Mouse (Mus musculus) spleen, adult 2 months (tissue): ENCODE measurements around the gene Sall1.

Source experiments
- CTCF ChIP-seq: fragments of 200-500 bp; IDR thresholded peaks from 2 replicates; pipeline ENCODE4 v1.5.1; 2011; ENCODE audit warnings: mild to moderate bottlenecking, inconsistent platforms; ENCODE audit not compliant: insufficient read depth, insufficient read length, insufficient replicate concordance; ENCODE audit errors: extremely low read depth
- POLR2A ChIP-seq: fragments of 200-500 bp; IDR thresholded peaks from 2 replicates; pipeline ENCODE4 v1.6.1; 2011; ENCODE audit warnings: low read depth, low read length, inconsistent platforms

- TF ChIP-seq POLR2A (no peak), CTCF (no peak)
Measured at GRCm38 (mm10) chr8:89026139-89026520, 17.8 kb downstream of the Sall1 start.
